Mouse (Mus musculus): ENCODE measurements around the gene Olfr804. TPM values are rescaled to one million over a fixed set of nuclear protein-coding genes. Genes with fewer than 3 reads are reported as not detected.

Gene Olfr804
- not detected in 2 replicates for polyA plus RNA-seq (2015; fragmentation: Nextera tagmentation; extraction: Ambion mirVana)

DNA sequence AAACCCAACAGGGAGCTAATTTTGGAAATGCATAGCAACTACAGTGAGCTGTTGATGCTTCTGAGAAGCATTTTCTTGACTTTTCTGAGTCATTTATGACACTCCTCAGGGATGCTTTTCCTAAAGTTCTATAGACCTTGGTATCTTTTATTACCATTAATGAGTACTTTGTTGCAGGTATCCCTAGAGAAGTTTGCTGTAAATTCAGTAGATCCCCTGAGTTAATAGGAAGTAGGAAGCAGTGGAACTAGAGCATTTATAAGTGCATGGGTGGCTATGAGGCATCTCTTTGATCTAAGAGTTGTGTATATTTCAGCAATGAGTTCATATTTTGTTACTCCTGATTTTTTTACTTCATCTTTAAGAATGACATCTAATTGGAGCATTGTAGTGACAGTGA, at the start of gene Olfr804:
Gene Olfr804 (plus strand): TSS at position 301 of the 400 bp plus-strand sequence.
- DNase-seq (ENCODE audit: low spot score): no peak

DNA sequence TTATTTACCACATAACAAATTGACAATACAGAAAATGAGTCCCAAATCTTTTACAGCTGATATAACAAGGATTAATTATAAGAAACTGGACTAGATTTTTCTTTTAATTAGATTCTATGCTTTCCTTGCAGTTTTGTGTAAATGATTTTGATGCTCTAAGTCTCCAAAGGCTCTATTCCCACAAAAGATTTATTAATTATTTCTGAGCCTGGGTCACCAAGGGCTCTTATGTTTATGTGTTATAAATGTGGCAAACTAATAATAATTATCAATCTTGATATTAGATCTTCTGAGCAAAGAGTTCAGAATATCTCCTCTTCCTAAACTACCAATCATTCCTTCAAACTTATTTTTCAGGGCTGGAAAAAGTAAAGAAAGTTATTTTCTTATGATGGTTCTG, 45.6 kb upstream of the Olfr804 start, which contains the start of gene Olfr800:
Gene Olfr800 (plus strand): TSS at position 301 of the 400 bp plus-strand sequence.
- no peak for DNase-seq (ENCODE audit: low spot score)

GRCm38 (mm10) chr10:129673765-129674164, 29.2 kb upstream of the Olfr804 start, which contains the start of gene Olfr801:
Gene Olfr801, minus strand, starts transcription at chr10:129673865.
- DNase-seq (ENCODE audit: low spot score): no peak

DNA sequence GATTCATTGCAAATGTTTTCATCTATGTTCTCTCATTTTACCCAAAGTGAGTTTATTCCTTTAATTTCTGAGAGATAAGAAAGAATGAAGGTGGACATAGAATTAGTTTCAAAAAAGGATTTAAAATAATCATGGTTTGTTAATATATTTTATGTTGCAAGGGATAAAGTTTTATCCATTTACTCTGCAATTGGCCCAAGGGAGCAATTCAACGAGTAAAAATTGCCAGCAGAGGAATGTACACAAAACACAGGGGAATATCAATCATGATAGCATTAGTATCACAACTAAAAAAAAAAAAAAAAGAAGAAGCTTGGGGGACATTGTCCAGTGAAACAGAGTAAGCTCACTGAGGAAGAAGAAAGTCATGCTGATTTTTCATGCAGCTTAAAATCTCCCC, 14.9 kb upstream of the Olfr804 start, which contains the start of gene Olfr802:
Gene Olfr802 (minus strand): TSS at position 101 of the 400 bp plus-strand sequence.
- no peak for DNase-seq (ENCODE audit: low spot score)

DNA sequence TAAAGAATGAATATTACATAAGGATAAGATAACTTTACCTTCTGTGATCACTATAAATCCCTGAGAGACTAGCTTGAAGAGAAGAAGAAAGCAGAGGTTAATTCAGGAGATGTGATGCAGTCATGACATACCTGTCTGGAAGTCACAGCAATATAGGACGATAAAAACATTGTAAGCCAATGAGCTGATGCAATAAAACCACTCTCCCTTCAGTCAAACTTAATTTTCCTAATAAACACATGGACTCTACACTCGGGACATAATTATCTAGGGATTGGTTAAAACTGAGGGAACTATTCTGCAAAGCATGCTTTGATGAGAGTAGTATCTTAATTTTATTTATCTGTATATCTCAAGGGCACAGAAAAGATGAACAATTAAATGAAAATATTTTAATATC, 8.8 kb upstream of the Olfr804 start, which contains the start of gene Olfr803:
Gene Olfr803 (minus strand): TSS at position 101 of the 400 bp plus-strand sequence.
- DNase-seq (ENCODE audit: low spot score): no peak

DNA sequence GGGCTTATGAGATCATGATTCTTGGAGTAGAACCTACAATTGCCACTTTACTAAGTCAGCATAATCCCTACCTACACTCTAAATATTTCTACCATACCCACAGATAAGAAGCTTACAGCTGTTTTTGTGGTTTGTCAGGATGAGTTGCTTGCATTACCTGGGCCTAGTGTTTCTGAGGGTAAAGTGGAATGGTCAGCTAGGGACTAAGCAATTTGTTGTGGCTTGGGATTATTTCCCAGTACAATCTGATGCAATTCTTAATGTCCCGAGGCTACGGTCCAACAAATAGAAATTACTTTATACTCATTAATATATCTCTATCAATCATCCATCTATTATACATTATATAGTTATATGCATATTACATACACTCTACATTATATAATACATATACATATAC, 26.3 kb downstream of the Olfr804 start, which contains the start of gene Olfr805:
Gene Olfr805 (minus strand): TSS at position 101 of the 400 bp plus-strand sequence.
- DNase-seq (ENCODE audit: low spot score): no peak

DNA sequence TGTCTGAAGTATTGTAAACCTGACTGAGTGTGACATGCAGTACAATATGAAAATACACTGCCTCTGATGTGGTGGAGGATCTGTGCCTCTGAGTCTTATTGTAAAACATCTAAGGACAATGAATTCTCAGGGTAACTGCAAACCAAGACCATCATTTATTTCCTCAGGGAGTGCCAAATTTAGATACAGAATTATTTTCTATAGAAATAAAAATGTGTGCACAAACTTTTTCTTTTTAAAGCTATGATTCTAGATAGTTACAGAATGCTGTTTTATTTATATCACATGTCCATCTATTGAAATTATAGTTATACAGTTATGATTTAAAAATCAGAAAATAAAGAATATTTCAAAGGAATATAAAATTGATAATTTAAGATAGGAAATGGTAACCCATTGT, 38.8 kb downstream of the Olfr804 start, which contains the start of gene Olfr806:
Gene Olfr806 (minus strand): TSS at position 101 of the 400 bp plus-strand sequence.
- no peak for DNase-seq (ENCODE audit: low spot score)

DNA sequence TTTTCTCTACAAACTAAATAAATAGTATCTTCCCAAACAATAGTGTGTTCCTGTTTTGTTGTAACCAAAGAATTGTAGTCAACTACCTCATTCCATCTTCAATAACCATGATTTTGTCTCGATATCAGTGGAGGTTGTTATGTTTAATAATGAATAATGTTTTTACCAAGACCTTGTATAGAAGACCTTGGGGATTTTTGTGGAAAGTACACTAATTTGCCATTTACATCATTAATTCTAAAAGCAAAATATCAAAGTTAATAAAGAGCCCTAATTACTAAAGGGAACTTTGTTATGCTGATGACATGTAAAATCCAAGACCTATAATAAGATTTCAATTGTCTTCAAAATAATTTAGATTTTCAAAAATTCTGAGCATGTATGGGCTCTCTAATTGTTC, 54.7 kb downstream of the Olfr804 start, which contains the start of gene Olfr807:
Gene Olfr807 (minus strand): TSS at position 101 of the 400 bp plus-strand sequence.
- DNase-seq (ENCODE audit: low spot score): no peak

Small RNAs within 50 kb of the gene (microRNA-seq; reads per million reads assigned to microRNA genes)
- not detected for gene Gm24485 (ENCODE audit: borderline number of aligned reads)

Other genes with a start within 250 kb of the Olfr804 start
- gene Olfr787, start 241.3 kb upstream of the Olfr804 start, polyA plus RNA-seq (2015; fragmentation: Nextera tagmentation; extraction: Ambion mirVana): not detected in 2 replicates
- gene Olfr788, start 232.2 kb upstream of the Olfr804 start, polyA plus RNA-seq (2015; fragmentation: Nextera tagmentation; extraction: Ambion mirVana): not detected in 2 replicates
- gene Olfr789, start 218.5 kb upstream of the Olfr804 start, polyA plus RNA-seq (2015; fragmentation: Nextera tagmentation; extraction: Ambion mirVana): not detected in 2 replicates
- not detected in 2 replicates for gene Olfr790, start 204.7 kb upstream of the Olfr804 start, polyA plus RNA-seq (2015; fragmentation: Nextera tagmentation; extraction: Ambion mirVana)
- not detected in 2 replicates for gene Olfr791, start 181.4 kb upstream of the Olfr804 start, polyA plus RNA-seq (2015; fragmentation: Nextera tagmentation; extraction: Ambion mirVana)
- gene Olfr792, start 164.0 kb upstream of the Olfr804 start, polyA plus RNA-seq (2015; fragmentation: Nextera tagmentation; extraction: Ambion mirVana): not detected in 2 replicates
- gene Olfr794, start 135.6 kb upstream of the Olfr804 start, polyA plus RNA-seq (2015; fragmentation: Nextera tagmentation; extraction: Ambion mirVana): not detected in 2 replicates
- gene Olfr796, start 90.6 kb upstream of the Olfr804 start, polyA plus RNA-seq (2015; fragmentation: Nextera tagmentation; extraction: Ambion mirVana): not detected in 2 replicates
- not detected in 2 replicates for gene Olfr798, start 75.3 kb upstream of the Olfr804 start, polyA plus RNA-seq (2015; fragmentation: Nextera tagmentation; extraction: Ambion mirVana)
- gene Olfr799, start 65.7 kb upstream of the Olfr804 start, polyA plus RNA-seq (2015; fragmentation: Nextera tagmentation; extraction: Ambion mirVana): not detected in 2 replicates
- gene Olfr800, start 45.5 kb upstream of the Olfr804 start, polyA plus RNA-seq (2015; fragmentation: Nextera tagmentation; extraction: Ambion mirVana): not detected in 2 replicates
- not detected in 2 replicates for gene Olfr801, start 29.3 kb upstream of the Olfr804 start, polyA plus RNA-seq (2015; fragmentation: Nextera tagmentation; extraction: Ambion mirVana)
- gene Olfr802, start 15.0 kb upstream of the Olfr804 start, polyA plus RNA-seq (2015; fragmentation: Nextera tagmentation; extraction: Ambion mirVana): 0.05 and 0.09 TPM in 2 replicates
- gene Olfr803, start 8.9 kb upstream of the Olfr804 start, polyA plus RNA-seq (2015; fragmentation: Nextera tagmentation; extraction: Ambion mirVana): not detected in 2 replicates
- gene Olfr805, start 26.2 kb downstream of the Olfr804 start, polyA plus RNA-seq (2015; fragmentation: Nextera tagmentation; extraction: Ambion mirVana): not detected in 2 replicates
- not detected in 2 replicates for gene Olfr806, start 38.7 kb downstream of the Olfr804 start, polyA plus RNA-seq (2015; fragmentation: Nextera tagmentation; extraction: Ambion mirVana)
- gene Olfr807, start 54.6 kb downstream of the Olfr804 start, polyA plus RNA-seq (2015; fragmentation: Nextera tagmentation; extraction: Ambion mirVana): not detected in 2 replicates
- not detected in 2 replicates for gene Olfr808, start 62.3 kb downstream of the Olfr804 start, polyA plus RNA-seq (2015; fragmentation: Nextera tagmentation; extraction: Ambion mirVana)
- not detected in 2 replicates for gene Olfr809, start 71.4 kb downstream of the Olfr804 start, polyA plus RNA-seq (2015; fragmentation: Nextera tagmentation; extraction: Ambion mirVana)
- not detected in 2 replicates for gene Olfr810, start 91.7 kb downstream of the Olfr804 start, polyA plus RNA-seq (2015; fragmentation: Nextera tagmentation; extraction: Ambion mirVana)
- gene Olfr811, start 101.2 kb downstream of the Olfr804 start, polyA plus RNA-seq (2015; fragmentation: Nextera tagmentation; extraction: Ambion mirVana): not detected in 2 replicates
- not detected in 2 replicates for gene Olfr812, start 142.9 kb downstream of the Olfr804 start, polyA plus RNA-seq (2015; fragmentation: Nextera tagmentation; extraction: Ambion mirVana)
- gene Olfr813, start 152.2 kb downstream of the Olfr804 start, polyA plus RNA-seq (2015; fragmentation: Nextera tagmentation; extraction: Ambion mirVana): not detected in 2 replicates
- not detected in 2 replicates for gene Olfr814, start 176.6 kb downstream of the Olfr804 start, polyA plus RNA-seq (2015; fragmentation: Nextera tagmentation; extraction: Ambion mirVana)
- gene Olfr815, start 202.7 kb downstream of the Olfr804 start, polyA plus RNA-seq (2015; fragmentation: Nextera tagmentation; extraction: Ambion mirVana): not detected in 2 replicates
- not detected in 2 replicates for gene Olfr816, start 212.4 kb downstream of the Olfr804 start, polyA plus RNA-seq (2015; fragmentation: Nextera tagmentation; extraction: Ambion mirVana)
- not detected in 2 replicates for gene Olfr818, start 245.9 kb downstream of the Olfr804 start, polyA plus RNA-seq (2015; fragmentation: Nextera tagmentation; extraction: Ambion mirVana)